Mouse (Mus musculus) left cerebral cortex, postnatal 4 days (tissue): Measurements from ENCODE around the gene Anxa9. TPM values are rescaled to one million over a fixed set of nuclear protein-coding genes. Genes with fewer than 3 reads are reported as not detected.

Experiments
- DNase-seq: peaks from one replicate; pipeline ENCODE4 v3.0.0-alpha.2; 2022
- intact Hi-C: fragments of 180-260 bp; cut with DNase I; formaldehyde crosslinking; loops from one replicate; pipeline ENCODE4 v1.15.1; 2025
- total RNA-seq, 2 experiments: library from RNA; stranded (reverse); gene quantifications; 2 replicates each; pipeline ENCODE4 v1.2.3; 2021

Gene Anxa9
- total RNA-seq, 2 experiments from 2014 or later: 1.0 to 1.2 TPM

- intact Hi-C loops: no loop called here
- DNase-seq: no peak
Observed at GRCm38 (mm10) chr3:95314486-95315093, 7.6 kb upstream of the Anxa9 start, which contains the start of gene Cers2. Gene Cers2, plus strand, starts transcription at chr3:95314791.

GRCm38 (mm10) chr3:95314075-95314474 lies 7.1 kb upstream of the Anxa9 start:
- intact Hi-C loops: no loop called here
- no peak for DNase-seq

GRCm38 (mm10) chr3:95313476-95313875 lies 6.5 kb upstream of the Anxa9 start:
- intact Hi-C loops: no loop called here
- DNase-seq: no peak

- no peak for DNase-seq
- intact Hi-C loops: no loop called here
Observed at GRCm38 (mm10) chr3:95312623-95313022, 5.6 kb upstream of the Anxa9 start.

- peak; percentile 58 for DNase-seq
- intact Hi-C loops: no loop called here
Observed at GRCm38 (mm10) chr3:95310968-95311882, 4.2 kb upstream of the Anxa9 start.

- no peak for DNase-seq
- intact Hi-C loops: no loop called here
Observed at GRCm38 (mm10) chr3:95310496-95310895, 3.5 kb upstream of the Anxa9 start.

- DNase-seq: no peak
- intact Hi-C loops: no loop called here
Observed at GRCm38 (mm10) chr3:95306244-95306643, 732 bp downstream of the Anxa9 start.

- intact Hi-C loops: no loop called here
- DNase-seq: no peak
Observed at GRCm38 (mm10) chr3:95301204-95301796, 5.7 kb downstream of the Anxa9 start.

- DNase-seq: no peak
- intact Hi-C loops: no loop called here
Observed at GRCm38 (mm10) chr3:95298018-95298417, 9.0 kb downstream of the Anxa9 start.

- no peak for DNase-seq
Observed at GRCm38 (mm10) chr3:95296103-95296469, 10.9 kb downstream of the Anxa9 start.

GRCm38 (mm10) chr3:95295321-95296102 lies 11.5 kb downstream of the Anxa9 start:
- no peak for DNase-seq
- intact Hi-C loops: no loop called here

More at GRCm38 (mm10) chr3:95296103-95296469, 10.9 kb downstream of the Anxa9 start:
- intact Hi-C loops: no loop called here

GRCm38 (mm10) chr3:95294718-95295117 lies 12.3 kb downstream of the Anxa9 start:
- intact Hi-C loops: no loop called here

GRCm38 (mm10) chr3:95294316-95294715 lies 12.7 kb downstream of the Anxa9 start:
- DNase-seq: no peak
- intact Hi-C loops: no loop called here

More at GRCm38 (mm10) chr3:95294718-95295117, 12.3 kb downstream of the Anxa9 start:
- no peak for DNase-seq

- no peak for DNase-seq
- intact Hi-C loops: no loop called here
Observed at GRCm38 (mm10) chr3:95293537-95293936, 13.4 kb downstream of the Anxa9 start.

GRCm38 (mm10) chr3:95292899-95293298 lies 14.1 kb downstream of the Anxa9 start:
- intact Hi-C loops: no loop called here
- DNase-seq: no peak

GRCm38 (mm10) chr3:95291041-95291440 lies 15.9 kb downstream of the Anxa9 start:
- intact Hi-C loops: no loop called here
- DNase-seq: no peak

- DNase-seq: no peak
- intact Hi-C loops: no loop called here
Observed at GRCm38 (mm10) chr3:95290156-95290555, 16.8 kb downstream of the Anxa9 start.

GRCm38 (mm10) chr3:95289419-95289818 lies 17.6 kb downstream of the Anxa9 start:
- DNase-seq: no peak
- intact Hi-C loops: no loop called here

- intact Hi-C loops: no loop called here
- DNase-seq: no peak
Observed at GRCm38 (mm10) chr3:95287541-95287940, 19.4 kb downstream of the Anxa9 start.

GRCm38 (mm10) chr3:95286510-95286909 lies 20.5 kb downstream of the Anxa9 start:
- intact Hi-C loops: no loop called here
- no peak for DNase-seq

- no peak for DNase-seq
- intact Hi-C loops: no loop called here
Observed at GRCm38 (mm10) chr3:95286011-95286410, 21.0 kb downstream of the Anxa9 start.
